Mouse (Mus musculus): Measurements from ENCODE around the gene Abcc5. TPM values are rescaled to one million over a fixed set of nuclear protein-coding genes. Genes with fewer than 3 reads are reported as not detected.

Abcc5 gene
- polyA plus RNA-seq, 1 experiment, result 148 TPM

- DNase-seq, result no peak
- TF ChIP-seq CTCF (IDR thresholded peaks at IDR 0.05; ENCODE audit: insufficient read depth, low read length), result no peak
- TF ChIP-seq POLR2A (IDR thresholded peaks at IDR 0.05; ENCODE audit: borderline replicate concordance, extremely low read depth, low read depth, low read length), result no peak
- Histone ChIP-seq H3K4me3 (replicated peaks; ENCODE audit: extremely low read depth, low read depth, low read length) (no peak overlapping the region), H3K4me1 (ENCODE audit: control insufficient read depth, insufficient read depth, low read length) (peaks cover 11% of the 10 kb centered on the region)
- 86% methylated on average over 2 of the region's 2 CpGs for WGBS
Observed at GRCm38 (mm10) chr16:20300076-20300475, 126.1 kb downstream of the Abcc5 start.

Other genes starting within 250 kb of the Abcc5 start
- gene Map6d1, start 185.0 kb downstream of the Abcc5 start, polyA plus RNA-seq (2012; rRNA removed), result not detected in 2 replicates
- 30.5 and 41.4 TPM in 2 replicates for gene Parl, start 124.0 kb downstream of the Abcc5 start, polyA plus RNA-seq (2012; rRNA removed)
- gene Cyp2ab1, start 101.0 kb downstream of the Abcc5 start, polyA plus RNA-seq (2012; rRNA removed), result 3.5 and 4.4 TPM in 2 replicates
- 20.9 and 24.7 TPM in 2 replicates for gene Eif2b5, start 72.4 kb upstream of the Abcc5 start, polyA plus RNA-seq (2012; rRNA removed)
- gene Dvl3, start 90.6 kb upstream of the Abcc5 start, polyA plus RNA-seq (2012; rRNA removed), result 35.9 and 44.0 TPM in 2 replicates
- gene Ap2m1, start 109.1 kb upstream of the Abcc5 start, polyA plus RNA-seq (2012; rRNA removed), result 339 and 440 TPM in 2 replicates
- 32.0 and 50.5 TPM in 2 replicates for gene Abcf3, start 122.2 kb upstream of the Abcc5 start, polyA plus RNA-seq (2012; rRNA removed)
- gene Vwa5b2, start 163.1 kb upstream of the Abcc5 start, polyA plus RNA-seq (2012; rRNA removed), result 0.10 and 0.34 TPM in 2 replicates
- 7.6 and 8.3 TPM in 2 replicates for gene Eef1akmt4, start 185.2 kb upstream of the Abcc5 start, polyA plus RNA-seq (2012; rRNA removed)
- 0.17 TPM in 1 of 2 replicates, not detected in the other for gene Gm49333, start 185.2 kb upstream of the Abcc5 start, polyA plus RNA-seq (2012; rRNA removed)
- gene Alg3, start 185.3 kb upstream of the Abcc5 start, polyA plus RNA-seq (2012; rRNA removed), result 18.0 and 23.7 TPM in 2 replicates
- gene Camk2n2, start 194.9 kb upstream of the Abcc5 start, polyA plus RNA-seq (2012; rRNA removed), result 3.4 and 4.0 TPM in 2 replicates
- 0.37 and 0.64 TPM in 2 replicates for gene Ece2, start 203.4 kb upstream of the Abcc5 start, polyA plus RNA-seq (2012; rRNA removed)
- 56.0 and 90.0 TPM in 2 replicates for gene Psmd2, start 225.3 kb upstream of the Abcc5 start, polyA plus RNA-seq (2012; rRNA removed)
- 341 and 342 TPM in 2 replicates for gene Eif4g1, start 241.9 kb upstream of the Abcc5 start, polyA plus RNA-seq (2012; rRNA removed)

Measured in lung, adult 2 months (tissue).